In the genomic region with DNA sequence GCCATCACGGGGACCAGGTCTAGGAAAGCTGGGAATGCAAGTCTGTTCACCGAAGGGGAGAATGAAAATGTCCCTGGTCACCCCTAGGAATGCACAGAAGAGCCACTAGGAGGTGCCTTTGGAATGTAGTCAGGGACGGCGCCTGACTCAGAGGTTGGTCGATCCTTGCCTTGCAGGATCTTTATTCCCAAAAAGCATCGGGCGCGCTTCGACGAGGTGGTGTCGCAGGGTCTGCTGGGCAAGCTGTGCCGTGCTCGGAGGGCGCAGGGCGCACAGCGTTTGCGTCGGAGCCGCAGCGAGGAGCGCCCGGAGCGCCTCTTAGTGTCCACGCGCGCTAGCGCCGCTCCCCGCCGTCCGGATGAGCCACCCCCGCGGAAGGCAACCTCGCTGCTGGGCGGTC, we compare ENCODE assay signal across 10 mouse cellular contexts. TPM values are rescaled to one million over a fixed set of nuclear protein-coding genes. Genes with fewer than 3 reads are reported as not detected.
A peak's percentile ranks its signal among the peaks of the same experiment; 100 is the strongest.
DNase-seq lines count a peak whose midpoint lies in the region; ATAC-seq and TF ChIP-seq lines count a peak whose summit lies in the region.
"Had no signal": no experiment of that assay in that cellular context is flagged by ENCODE, and none has a peak within 500 bp of the region (broad histone marks: within the 10 kb centered on the region; RNA-seq: fewer than 3 reads in every experiment).

No protein-coding gene starts in this region.

- H3K4me2 ChIP-seq in liver, embryonic 13.5 days: peak overlapping the region; percentile 47

- H3K4me1 ChIP-seq in lung, adult 2 months (ENCODE audit: control insufficient read depth, insufficient read depth, low read length): no peaks in the 10 kb centered on the region
- H3K4me1 ChIP-seq in liver, embryonic 13.5 days (replicated peaks): peaks cover 7% of the 10 kb centered on the region; the same call in 1 of the 2 replicates

- H3K27ac ChIP-seq in liver, embryonic 13.5 days: no peak overlapping the region

- WGBS in lung, adult 2 months: 2% methylated on average over 35 of the region's 35 CpGs
- 4% methylated on average over 35 of the region's 35 CpGs for WGBS in liver, embryonic 13.5 days (ENCODE audit: insufficient replicate concordance)

- intact Hi-C loops in heart, postnatal 10 days (cut with DNase I): loop anchor here (5.0 kb wide), 1 partner anchor 49 kb away; no protein-coding TSS in a partner anchor

- no peak overlapping the region for H3K9ac ChIP-seq in liver, embryonic 13.5 days

- ATAC-seq in liver, embryonic 13.5 days (ENCODE audit: low read depth): no peak

- no peak overlapping the region for H3K4me3 ChIP-seq in lung, adult 2 months (replicated peaks; ENCODE audit: extremely low read depth, low read depth, low read length)
- peak overlapping the region; percentile 23; the same call in 1 of the 2 replicates for H3K4me3 ChIP-seq in liver, embryonic 13.5 days (replicated peaks)

- H3K27me3 ChIP-seq in liver, embryonic 13.5 days: peaks cover 81% of the 10 kb centered on the region

- DNase-seq in cerebellum, postnatal 10 days: peak; percentile 52 to 62
- no peak for DNase-seq in cerebellum, adult 11 months
- peak; percentile 30 for DNase-seq in lung, postnatal 10 days
- DNase-seq in lung, adult 2 months: no peak
- DNase-seq in heart, postnatal 10 days: peak; percentile 7 to 27
- no peak for DNase-seq in liver, embryonic 13.5 days
- no peak for DNase-seq in ovary, postnatal 10 days (ENCODE audit: low spot score)
- no peak for DNase-seq in frontal cortex, postnatal 25 days (ENCODE audit: low spot score in 2 of 2)

- H3K36me3 ChIP-seq in liver, embryonic 13.5 days: no peaks in the 10 kb centered on the region

- TF ChIP-seq POLR2A in lung, adult 2 months (IDR thresholded peaks at IDR 0.05; ENCODE audit: borderline replicate concordance, extremely low read depth, low read depth, low read length): no peak

- TF ChIP-seq CTCF in lung, adult 2 months (IDR thresholded peaks at IDR 0.05; ENCODE audit: insufficient read depth, low read length): no peak

- H3K9me3 ChIP-seq in liver, embryonic 13.5 days (replicated peaks): peaks cover 4% of the 10 kb centered on the region; the same call in 1 of the 2 replicates

RNA-seq across cellular contexts. Expression of a gene that starts 15.7 kb away (rescaled TPM):
- polyA plus RNA-seq in lung, adult 2 months (2012; rRNA removed): 0.02 and 0.09 TPM in 2 replicates
- total RNA-seq in heart, postnatal 10 days (2021): not detected
- 0.03 TPM in 1 of 2 replicates, not detected in the other for polyA plus RNA-seq in liver, embryonic 13.5 days (2015; fragmentation: Nextera tagmentation; extraction: Ambion mirVana)
- polyA plus RNA-seq: C2C12; spleen, adult 2 months had no signal

RNA-seq across cellular contexts. Expression of a gene that starts 30.8 kb away (rescaled TPM):
- 131 TPM in 2 replicates for polyA plus RNA-seq in lung, adult 2 months (2012; rRNA removed)
- 10 to 100 TPM; 84.3 to 93.6 TPM for total RNA-seq in heart, postnatal 10 days (2021)
- polyA plus RNA-seq in liver, embryonic 13.5 days (2015; fragmentation: Nextera tagmentation; extraction: Ambion mirVana): 155 and 176 TPM in 2 replicates

RNA-seq across cellular contexts. Expression of a gene that starts 43.8 kb away (rescaled TPM):
- 76.0 and 98.1 TPM in 2 replicates for polyA plus RNA-seq in lung, adult 2 months (2012; rRNA removed)
- 10 to 100 TPM; 34.6 to 39.7 TPM for total RNA-seq in heart, postnatal 10 days (2021)
- polyA plus RNA-seq in liver, embryonic 13.5 days (2015; fragmentation: Nextera tagmentation; extraction: Ambion mirVana): 35.7 and 36.4 TPM in 2 replicates

RNA-seq across cellular contexts. Expression of a gene that starts 57.7 kb away (rescaled TPM):
- polyA plus RNA-seq in lung, adult 2 months (2012; rRNA removed): 21.8 and 25.1 TPM in 2 replicates
- 10 to 100 TPM; 19.2 to 20.0 TPM for total RNA-seq in heart, postnatal 10 days (2021)
- polyA plus RNA-seq in liver, embryonic 13.5 days (2015; fragmentation: Nextera tagmentation; extraction: Ambion mirVana): 27.4 and 30.4 TPM in 2 replicates

Comparison
In these comparisons a context has a peak if more than half of its experiments do, and no peak if none do; other contexts are left out.
1. DNase-seq: peak in cerebellum, postnatal 10 days (2 of 2), lung, postnatal 10 days (single experiment) and heart, postnatal 10 days (2 of 2); none in cerebellum, adult 11 months (single experiment), lung, adult 2 months (single experiment), liver, embryonic 13.5 days (single experiment), ovary, postnatal 10 days (single experiment) and frontal cortex, postnatal 25 days (0 of 2).